Mouse (Mus musculus) lung, embryonic 14.5 days (tissue): ENCODE results near the gene Fgfr2. TPM values are rescaled to one million over a fixed set of nuclear protein-coding genes. Genes with fewer than 3 reads are reported as not detected.
A peak's percentile ranks its signal among the peaks of the same experiment; 100 is the strongest.

Source experiments
- ATAC-seq: fragments of 200-750 bp; cut with Nextera tagmentation; 2 replicates; pipeline ENCODE4 v1.8.0; 2017; ENCODE audit warnings: mild to moderate bottlenecking, moderate TSS enrichment, moderate library complexity; ENCODE audit not compliant: insufficient read depth
- DNase-seq: peaks from one replicate; pipeline ENCODE4 v3.0.0-alpha.2; 2015
- H3K27ac ChIP-seq: fragments of 300-500 bp; sonication (generic); 2 replicates; pipeline ENCODE4 v1.5.1; 2014; ENCODE audit warnings: low read depth, mild to moderate bottlenecking, moderate library complexity
- H3K27me3 ChIP-seq: fragments of 300-500 bp; sonication (generic); 2 replicates; pipeline ENCODE4 v1.6.1; 2014; ENCODE audit warnings: low read length, control low read depth; ENCODE audit not compliant: insufficient read depth
- H3K36me3 ChIP-seq: fragments of 300-500 bp; sonication (generic); 2 replicates; pipeline ENCODE4 v1.6.1; 2014; ENCODE audit warnings: control low read depth; ENCODE audit not compliant: insufficient read depth
- H3K4me1 ChIP-seq: fragments of 300-500 bp; sonication (generic); 2 replicates; pipeline ENCODE4 v1.6.1; 2014; ENCODE audit warnings: antibody characterized with exemption, control low read depth; ENCODE audit not compliant: insufficient read depth
- H3K4me2 ChIP-seq: fragments of 300-500 bp; sonication (generic); 2 replicates; pipeline ENCODE4 v1.6.1; 2014; ENCODE audit warnings: mild to moderate bottlenecking
- H3K4me3 ChIP-seq: fragments of 300-500 bp; sonication (generic); 2 replicates; pipeline ENCODE4 v1.5.1; 2014; ENCODE audit warnings: low read depth, low read length
- H3K9ac ChIP-seq: fragments of 300-500 bp; sonication (generic); 2 replicates; pipeline ENCODE4 v1.6.1; 2014
- H3K9me3 ChIP-seq: fragments of 300-500 bp; sonication (generic); 2 replicates; pipeline ENCODE4 v1.6.1; 2016; ENCODE audit warnings: low read depth, low read length, control low read depth
- CTCF ChIP-seq: IDR thresholded peaks from 2 replicates; pipeline ENCODE4 v1.5.1; 2016; ENCODE audit warnings: antibody characterized with exemption, low read depth
- WGBS: fragments of 180-500 bp; shearing (Covaris S2); extraction: QIAGEN DNeasy Blood & Tissue Kit; methylation state at CpG from one replicate; pipeline ENCODE4 v1.1.7; 2014; 5-methylcytosine and 5-hydroxymethylcytosine counted together
- polyA plus RNA-seq: library from polyadenylated mRNA; unstranded; fragments of >200 nt; fragmentation: Nextera tagmentation; extraction: Ambion mirVana; gene quantifications from 2 replicates; pipeline ENCODE4 v1.2.1, GENCODE M21; 2014

The Fgfr2 gene
- polyA plus RNA-seq, 1 experiment from 2014 or later: 179 TPM

DNA sequence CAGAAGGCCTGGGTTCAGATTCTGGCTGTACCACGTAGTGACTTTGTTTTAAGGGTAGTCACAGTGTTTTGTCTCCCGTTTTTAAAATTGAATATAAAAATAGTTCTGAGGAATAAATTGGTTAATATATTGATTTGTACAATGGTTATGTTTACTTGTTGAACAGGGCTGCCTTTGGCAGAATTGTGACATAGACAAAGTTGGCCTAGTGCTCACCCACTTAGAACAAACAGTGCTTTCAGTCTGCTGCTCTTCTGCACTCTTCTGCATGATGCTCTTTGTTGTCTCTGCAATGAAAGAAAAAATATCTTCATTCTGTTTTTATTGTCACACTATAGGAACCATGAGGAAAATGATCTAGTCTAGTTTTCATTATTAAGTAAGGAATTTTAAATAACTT is 184.0 kb downstream of the Fgfr2 start:
- Histone ChIP-seq H3K36me3 (no peaks in the 10 kb centered on the region), H3K4me1 (peaks cover 3% of the 10 kb centered on the region), H3K27ac (no peak overlapping the region), H3K4me2 (no peak overlapping the region), H3K9me3 (no peaks in the 10 kb centered on the region), H3K27me3 (no peaks in the 10 kb centered on the region), H3K4me3 (no peak overlapping the region), H3K9ac (no peak overlapping the region)
- ATAC-seq: no peak
- no peak for TF ChIP-seq CTCF
- DNase-seq: no peak
- WGBS: 88% methylated on average over 2 of the region's 2 CpGs

DNA sequence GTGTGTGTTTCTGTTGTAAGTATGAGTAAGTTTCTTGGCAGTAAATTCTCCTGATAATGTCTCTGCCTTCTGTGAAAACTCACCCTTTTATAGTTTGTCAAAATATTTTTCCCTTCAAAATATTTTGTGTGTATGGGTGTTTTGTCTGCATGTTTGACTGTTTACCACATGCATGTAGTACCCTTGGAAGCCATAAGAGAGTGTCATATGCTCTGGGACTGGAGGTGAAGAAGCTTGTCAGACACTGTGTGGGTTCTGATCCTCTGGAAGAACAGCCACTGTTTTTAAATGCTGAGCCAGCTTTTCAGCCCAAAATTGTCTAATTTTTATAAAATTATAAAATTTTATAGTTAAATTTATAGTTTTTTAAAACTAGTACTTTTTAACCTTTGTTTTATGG is 188.4 kb downstream of the Fgfr2 start:
- Histone ChIP-seq H3K27ac (no peak overlapping the region), H3K36me3 (no peaks in the 10 kb centered on the region), H3K4me3 (no peak overlapping the region), H3K4me2 (no peak overlapping the region), H3K4me1 (0 out of 2 replicates have a peak, but pooled peaks cover 7% of the 10 kb centered on the region), H3K9ac (no peak overlapping the region), H3K27me3 (no peaks in the 10 kb centered on the region), H3K9me3 (no peaks in the 10 kb centered on the region)
- no peak for DNase-seq
- ATAC-seq: no peak
- no peak; the same call in 1 of the 2 replicates for TF ChIP-seq CTCF

DNA sequence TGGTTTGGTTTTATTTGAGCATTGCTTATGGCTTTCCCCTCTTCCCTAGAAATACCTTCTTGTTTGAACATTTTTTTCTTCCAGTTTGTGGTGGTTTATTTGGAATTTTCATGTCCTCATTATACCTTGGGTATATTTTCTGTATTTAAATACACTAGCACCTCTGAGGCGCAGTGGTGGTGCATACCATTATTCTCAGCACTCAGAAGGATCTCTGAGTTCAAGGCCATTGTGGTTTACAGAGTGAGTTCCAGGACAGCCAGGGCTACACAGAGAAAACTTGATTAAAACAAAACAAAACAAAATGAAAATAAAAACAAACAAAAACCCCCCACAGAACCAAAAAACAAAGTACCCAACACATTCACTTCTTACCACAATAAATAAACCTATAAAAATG is 189.8 kb downstream of the Fgfr2 start:
- Histone ChIP-seq H3K36me3 (no peaks in the 10 kb centered on the region), H3K27me3 (no peaks in the 10 kb centered on the region)

DNA sequence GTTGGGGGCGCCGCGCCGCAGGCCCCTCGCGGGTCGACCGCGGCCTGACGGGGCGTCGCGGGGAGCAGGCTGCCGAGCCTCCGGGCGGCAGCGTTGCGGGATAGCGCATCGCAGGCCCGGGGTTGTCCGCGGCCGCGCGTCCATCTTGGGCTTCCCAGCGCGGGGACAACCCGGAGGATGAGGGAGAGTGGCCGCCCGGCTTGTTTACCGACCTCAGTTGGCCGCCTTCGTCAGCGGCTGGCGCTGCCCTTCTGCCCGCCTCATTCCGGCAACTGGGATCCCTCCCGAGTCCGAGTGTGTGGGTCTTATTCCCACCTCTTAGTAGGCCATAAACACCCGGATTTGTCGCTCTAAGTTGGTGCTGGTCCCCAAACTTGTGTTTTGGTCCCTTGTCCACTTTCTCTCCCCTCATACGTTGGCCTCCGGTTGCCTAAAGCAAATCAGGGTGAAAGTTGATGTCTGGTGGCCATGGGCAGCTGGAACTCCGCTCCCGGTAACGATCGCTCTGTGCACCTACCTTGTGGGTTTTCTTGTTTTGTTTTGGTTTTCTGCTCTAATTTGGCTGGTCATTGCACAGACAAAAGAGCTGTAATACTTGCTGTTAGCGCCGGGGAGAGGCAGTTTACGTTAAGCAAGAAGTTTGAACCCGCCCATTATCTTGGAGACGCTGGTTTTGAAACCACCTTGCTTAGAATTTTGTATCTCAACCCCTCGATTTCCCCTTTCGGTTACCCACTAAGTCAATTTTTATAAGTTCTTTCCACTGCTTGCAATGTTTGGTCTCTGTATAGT is 191.4 kb downstream of the Fgfr2 start:
- H3K27ac ChIP-seq: peak overlapping the region; percentile 99
- H3K4me1 ChIP-seq: 0 out of 2 replicates have a peak, but pooled peaks cover 7% of the 10 kb centered on the region
- H3K4me3 ChIP-seq: peak overlapping the region; percentile 93
- no peak for TF ChIP-seq CTCF
- under 1% methylated on average over 55 of the region's 55 CpGs for WGBS
- no peaks in the 10 kb centered on the region for H3K9me3 ChIP-seq
- no peak for ATAC-seq
- no peaks in the 10 kb centered on the region for H3K36me3 ChIP-seq
- no peaks in the 10 kb centered on the region for H3K27me3 ChIP-seq
- peak overlapping the region; percentile 95 for H3K9ac ChIP-seq
- H3K4me2 ChIP-seq: peak overlapping the region; percentile 79
- DNase-seq: peak; percentile 58

More for the DNA sequence above, 189.8 kb downstream of the Fgfr2 start:
- DNase-seq (no peak), ATAC-seq (no peak)
- Histone ChIP-seq H3K9ac (no peak overlapping the region), H3K4me1 (0 out of 2 replicates have a peak, but pooled peaks cover 7% of the 10 kb centered on the region), H3K4me3 (no peak overlapping the region), H3K27ac (no peak overlapping the region), H3K9me3 (no peaks in the 10 kb centered on the region), H3K4me2 (no peak overlapping the region)
- no peak for TF ChIP-seq CTCF
- 71% methylated on average over 1 of the region's 1 CpGs for WGBS

DNA sequence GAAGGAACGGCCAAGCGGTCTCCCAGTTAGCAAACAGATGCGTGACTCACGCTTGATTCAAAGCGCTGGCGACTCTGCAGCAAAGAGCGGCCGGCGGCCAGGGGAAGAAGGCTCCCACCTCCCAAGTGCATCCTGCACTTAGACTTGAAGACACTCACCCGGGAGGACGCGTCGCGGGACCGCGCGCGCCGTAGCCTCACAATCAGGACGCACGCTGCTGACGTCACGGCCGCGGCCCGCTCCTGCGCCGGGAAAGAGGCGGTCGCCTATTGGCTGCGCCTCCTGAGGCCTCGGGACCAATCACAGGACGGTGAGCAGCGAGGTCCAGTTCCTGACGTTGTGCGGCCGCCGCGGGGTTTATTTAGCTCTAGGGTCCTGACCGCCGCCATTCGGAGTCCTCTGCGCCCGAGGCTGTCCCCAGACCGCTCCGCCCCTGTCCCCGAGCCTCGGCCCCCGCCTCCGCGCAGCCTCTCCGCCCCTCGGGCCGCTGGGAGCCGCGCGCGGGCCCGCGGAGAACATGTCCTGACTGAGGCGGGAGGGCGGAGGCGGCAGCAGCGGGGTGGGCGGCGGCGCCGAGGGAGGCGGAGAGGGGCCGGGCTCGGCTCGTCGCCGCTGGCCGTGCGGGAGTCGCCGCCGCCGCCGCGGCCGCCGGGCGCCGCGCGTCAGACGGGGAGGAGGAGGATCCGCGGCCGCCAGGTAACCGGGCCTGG is 192.1 kb downstream of the Fgfr2 start, which contains the start of gene Zranb1:
Zranb1 (plus strand) TSS at position 293 of the 710 bp plus-strand sequence.
- H3K27me3 ChIP-seq: no peaks in the 10 kb centered on the region
- peak within 1 kb of the TSS; percentile 93 for H3K4me3 ChIP-seq
- peak within 1 kb of the TSS; percentile 99 for H3K27ac ChIP-seq
- H3K4me2 ChIP-seq: peak within 1 kb of the TSS; percentile 79
- ATAC-seq: peak; percentile 100
- H3K36me3 ChIP-seq: no peaks in the 10 kb centered on the region
- WGBS: under 1% methylated on average over 74 of the region's 93 CpGs
- 0 out of 2 replicates have a peak, but pooled peaks cover 7% of the 10 kb centered on the region for H3K4me1 ChIP-seq
- peak; percentile 99 for DNase-seq
- peak within 1 kb of the TSS; percentile 95 for H3K9ac ChIP-seq
- no peaks in the 10 kb centered on the region for H3K9me3 ChIP-seq
- no peak for TF ChIP-seq CTCF

DNA sequence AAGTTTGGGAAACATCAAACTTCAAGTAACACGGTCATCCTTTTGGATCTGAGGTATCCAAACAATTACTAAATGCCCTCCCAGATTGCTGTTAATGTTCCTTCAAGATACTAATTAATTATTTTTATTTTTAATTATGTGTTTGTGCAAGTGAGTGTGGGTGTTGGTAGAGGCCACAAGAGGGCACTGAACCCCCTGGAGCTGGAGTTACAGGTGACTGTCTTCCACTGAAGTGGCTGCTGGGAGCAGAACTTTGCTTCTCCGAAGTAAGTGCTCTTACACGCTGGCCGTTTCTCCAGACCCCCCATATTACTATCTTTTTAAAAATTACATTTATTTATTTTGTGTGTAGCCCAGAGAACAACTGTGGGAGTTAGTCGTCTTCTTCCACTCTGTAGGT is 193.1 kb downstream of the Fgfr2 start:
- Histone ChIP-seq H3K27ac (no peak overlapping the region), H3K9me3 (no peaks in the 10 kb centered on the region), H3K9ac (peak overlapping the region; percentile 95), H3K4me1 (0 out of 2 replicates have a peak, but pooled peaks cover 7% of the 10 kb centered on the region), H3K4me2 (peak overlapping the region; percentile 79), H3K4me3 (peak overlapping the region; percentile 93), H3K36me3 (no peaks in the 10 kb centered on the region), H3K27me3 (no peaks in the 10 kb centered on the region)
- WGBS: 79% methylated on average over 5 of the region's 5 CpGs
- ATAC-seq (no peak), DNase-seq (no peak)
- peak; percentile 31 for TF ChIP-seq CTCF

DNA sequence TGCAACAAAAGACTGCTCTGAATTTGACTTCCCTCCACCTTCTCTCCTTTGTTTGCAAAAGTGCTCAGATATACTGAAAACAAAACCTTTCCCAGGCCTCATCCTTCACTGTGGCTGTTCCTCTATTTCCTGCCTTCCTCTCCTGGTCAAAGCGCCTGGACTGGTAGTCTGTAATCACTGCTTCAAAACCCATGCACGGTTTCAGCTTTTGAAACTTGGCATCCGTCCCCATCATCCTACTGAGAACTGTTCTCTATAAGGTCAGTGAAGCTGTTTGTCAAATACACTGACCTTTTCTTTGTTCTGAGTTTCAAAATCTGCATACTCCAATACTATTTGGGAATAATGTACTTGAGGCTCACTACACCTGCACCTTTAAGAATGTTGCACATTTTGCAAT is 195.9 kb downstream of the Fgfr2 start:
- no peak for ATAC-seq

More for the DNA sequence above, 195.9 kb downstream of the Fgfr2 start:
- Histone ChIP-seq H3K4me2 (no peak overlapping the region), H3K27ac (no peak overlapping the region), H3K27me3 (no peaks in the 10 kb centered on the region), H3K36me3 (no peaks in the 10 kb centered on the region), H3K9me3 (no peaks in the 10 kb centered on the region), H3K4me1 (0 out of 2 replicates have a peak, but pooled peaks cover 4% of the 10 kb centered on the region), H3K4me3 (no peak overlapping the region), H3K9ac (no peak overlapping the region)
- TF ChIP-seq CTCF: no peak
- no peak for DNase-seq
- 52% methylated on average over 3 of the region's 3 CpGs for WGBS
